Mouse (Mus musculus) A20 (cell line): ENCODE results near the gene Osbpl9.
A peak's percentile ranks its signal among the peaks of the same experiment; 100 is the strongest.

Experiments used
- DNase-seq: peaks from one replicate; pipeline ENCODE4 v3.0.0-alpha.2; 2011; ENCODE audit warnings: low read depth, low spot score

Gene Osbpl9

DNA sequence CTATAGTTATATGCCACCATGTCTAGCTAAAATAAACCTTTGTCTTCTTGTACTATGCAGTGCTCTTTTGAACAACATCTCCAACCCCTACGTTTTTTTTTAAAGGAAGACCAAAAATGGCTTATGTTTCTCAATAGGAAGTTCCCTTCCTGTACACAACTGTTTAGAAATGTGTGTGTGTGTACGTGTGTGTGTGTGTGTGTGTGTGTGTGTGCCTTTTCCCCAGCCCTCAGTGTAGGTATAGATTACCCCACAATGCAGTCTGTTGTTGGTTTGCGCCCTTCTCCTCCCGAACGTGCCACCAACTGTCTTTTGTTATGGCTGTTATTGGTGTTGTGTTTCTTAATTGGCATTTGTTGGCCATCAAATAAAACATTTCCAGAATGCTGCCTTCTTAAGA is 5.5 kb upstream of the Osbpl9 start:
- DNase-seq = no peak

DNA sequence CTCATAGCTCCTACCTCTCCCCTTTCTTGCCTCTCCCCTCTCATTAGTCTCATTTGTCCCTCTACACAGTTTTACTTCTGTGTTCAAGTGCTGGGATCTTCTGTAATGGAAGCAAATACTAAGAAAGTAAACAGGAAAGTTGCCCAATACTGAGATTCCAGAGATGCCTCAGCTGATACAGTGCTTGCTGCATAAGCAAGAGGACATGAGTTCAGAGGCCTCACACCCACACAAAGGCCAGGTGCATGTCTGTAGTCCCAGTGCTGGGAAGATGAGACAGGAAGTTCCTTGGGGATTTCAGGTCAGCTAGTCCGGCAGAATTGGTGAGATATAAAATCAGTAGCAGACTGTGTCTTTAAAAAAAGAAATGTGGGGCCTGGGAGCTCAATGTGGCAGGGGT is 2.3 kb upstream of the Osbpl9 start:
- DNase-seq = no peak

DNA sequence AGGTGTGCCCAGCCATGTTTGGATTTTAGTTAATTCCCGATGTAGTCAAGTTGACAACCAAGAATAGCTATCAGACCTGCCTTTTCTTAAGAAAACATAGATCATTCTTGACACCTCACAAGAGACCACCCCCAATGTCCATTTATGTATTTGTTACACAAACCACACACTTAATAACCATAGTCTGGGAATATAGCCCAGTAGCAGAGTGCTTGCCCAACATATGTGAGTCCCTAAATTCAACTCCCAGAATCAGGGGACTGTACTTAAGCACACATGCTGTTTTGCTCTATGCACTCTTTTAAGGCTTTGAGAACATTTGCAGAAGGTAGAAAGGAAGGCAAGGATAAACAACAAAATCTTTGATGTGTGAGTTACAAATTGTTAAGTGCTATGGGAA is 1.9 kb upstream of the Osbpl9 start:
- DNase-seq = no peak

DNA sequence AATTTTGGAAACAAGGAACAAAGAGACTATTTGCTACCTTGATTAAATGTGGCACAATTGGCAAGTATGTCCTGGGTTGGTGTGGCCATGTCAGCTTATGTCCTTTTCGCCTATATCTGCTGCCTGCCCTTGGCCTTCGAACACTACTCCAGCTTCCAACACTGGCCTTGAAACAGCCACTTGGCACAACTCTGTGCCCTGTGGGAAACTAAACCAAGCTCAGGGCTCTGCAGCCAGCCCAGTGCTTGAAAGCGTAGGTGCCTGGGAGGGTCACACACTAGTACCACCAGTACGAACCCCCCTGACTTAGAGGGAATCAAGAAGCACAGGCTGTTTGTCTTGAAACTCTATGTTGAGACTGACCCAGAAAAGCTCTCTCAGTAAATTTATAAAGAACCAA is 3.0 kb downstream of the Osbpl9 start:
- DNase-seq = no peak

DNA sequence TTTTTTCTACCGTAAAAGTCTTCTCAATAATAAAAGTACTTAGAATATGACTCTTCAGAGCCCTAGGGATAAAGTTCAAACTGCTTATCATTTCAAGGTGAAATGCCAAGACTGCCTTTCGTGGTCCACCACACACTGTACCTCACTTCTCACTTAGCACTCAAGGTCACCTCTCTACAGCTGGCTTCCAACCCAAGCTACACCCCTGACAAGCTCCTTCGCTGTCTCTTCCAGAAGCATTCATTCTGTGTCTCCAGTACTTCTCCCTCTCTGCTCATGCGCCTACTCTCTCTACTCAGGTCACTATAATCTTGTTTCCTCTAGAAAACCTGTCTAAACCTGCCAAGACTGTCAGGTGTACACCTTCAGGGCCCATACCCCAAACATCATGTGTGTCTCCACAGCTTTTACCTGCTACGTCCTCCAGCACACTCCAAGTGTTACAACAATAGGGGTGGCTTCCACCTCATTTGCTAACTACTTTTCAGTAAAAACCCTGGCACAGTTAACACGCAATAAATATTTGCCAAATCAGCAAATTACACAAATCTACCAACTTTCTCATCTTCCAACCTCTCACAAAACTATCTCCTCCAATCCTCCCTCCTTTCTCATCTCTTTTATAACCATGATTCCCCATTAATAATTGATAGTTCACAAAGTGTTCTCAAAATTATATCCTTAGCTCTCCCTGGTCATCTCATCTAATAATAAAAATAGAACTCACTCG is 6.0 kb downstream of the Osbpl9 start:
- no peak for DNase-seq

DNA sequence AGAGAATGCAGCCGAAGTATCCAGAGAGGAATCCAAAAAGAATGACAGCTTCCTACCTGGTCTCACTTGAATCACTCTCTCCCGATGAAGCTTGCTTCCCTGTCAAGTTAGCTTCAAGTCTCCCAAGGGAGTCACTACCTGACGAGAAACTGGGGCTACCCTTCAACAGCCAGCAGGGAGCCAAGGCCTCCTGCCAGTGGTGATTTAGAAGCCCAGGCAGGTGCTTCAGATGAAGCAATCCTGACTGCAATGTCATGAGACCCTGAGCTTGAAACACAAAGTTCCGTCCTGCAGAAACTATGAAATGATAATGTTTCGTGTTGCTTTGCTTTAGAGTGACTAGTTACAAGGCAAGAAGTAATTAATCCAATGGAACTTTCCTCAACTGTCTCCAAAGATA is 8.2 kb downstream of the Osbpl9 start:
- no peak for DNase-seq

DNA sequence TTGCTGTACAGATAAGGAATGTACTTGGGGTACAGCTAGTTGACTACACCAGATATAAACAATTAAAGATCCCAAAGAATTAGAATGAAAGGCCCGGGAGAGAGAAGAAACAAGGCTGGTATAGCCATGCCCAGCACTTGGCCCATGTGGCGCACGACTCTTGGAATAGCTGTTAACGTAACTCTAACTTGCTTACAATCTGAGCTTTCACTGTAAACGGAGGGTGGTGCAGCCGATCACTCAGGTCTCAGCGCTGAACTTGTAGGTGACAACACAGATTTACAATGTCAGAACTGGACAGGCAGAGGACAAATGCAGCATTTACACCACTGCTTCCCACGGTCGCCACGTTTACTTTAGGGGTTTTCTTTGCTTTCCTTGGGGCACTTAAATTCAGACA is 10.5 kb downstream of the Osbpl9 start:
- DNase-seq = no peak

DNA sequence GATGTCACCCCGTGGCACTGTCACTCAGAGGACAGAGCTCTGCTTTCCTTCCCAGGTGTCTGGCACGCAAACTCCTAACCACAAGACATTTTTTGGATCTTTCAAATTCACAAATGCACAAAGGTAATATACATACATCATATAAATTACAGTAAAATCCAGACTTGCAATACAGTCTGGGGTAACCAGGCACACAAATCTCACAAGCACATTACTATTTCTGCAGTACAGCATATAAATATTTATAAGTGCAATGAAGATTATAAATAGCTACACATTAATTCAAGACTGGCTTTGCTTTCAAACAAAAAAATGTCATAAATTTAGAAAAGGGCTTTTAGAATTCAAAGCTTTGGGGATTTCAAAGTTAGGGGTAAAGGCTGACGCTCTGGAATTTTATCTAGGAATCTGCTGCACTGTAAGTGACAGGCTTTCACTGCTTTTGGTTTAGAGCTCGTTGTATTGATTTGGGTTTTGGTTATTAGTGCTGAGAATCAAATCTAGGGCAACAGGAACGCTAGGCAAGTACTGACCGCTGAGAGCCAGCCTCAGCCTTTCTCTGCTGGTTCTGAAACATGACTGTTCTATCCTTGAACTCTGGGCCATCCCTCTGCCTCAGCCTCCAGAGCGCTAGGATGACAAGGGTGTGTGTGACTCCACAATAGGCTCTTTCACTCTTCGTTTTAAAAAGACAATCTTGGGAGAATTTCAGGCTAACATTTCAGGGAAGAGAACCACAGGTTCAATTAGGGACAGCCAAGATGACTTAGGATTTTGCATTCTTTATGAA is 16.3 kb downstream of the Osbpl9 start:
- DNase-seq = no peak

DNA sequence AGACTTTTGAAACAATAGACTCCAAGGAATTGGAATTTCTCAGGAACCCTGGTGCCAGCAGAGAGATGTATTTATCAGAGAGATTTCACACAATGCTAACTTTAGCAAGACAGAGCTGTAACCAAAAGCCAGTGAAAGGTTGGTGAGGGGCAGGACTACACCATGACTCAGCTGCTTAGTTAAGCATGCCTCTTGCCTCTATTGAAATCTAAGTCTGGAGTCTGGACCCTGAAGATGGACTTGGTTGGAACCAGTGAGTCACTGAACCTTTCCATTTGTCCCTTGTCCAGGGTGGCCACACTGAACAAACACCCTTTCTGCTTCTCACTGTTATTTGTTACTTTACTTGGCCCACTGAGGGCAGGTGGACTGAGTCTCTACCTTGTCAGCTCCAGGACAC is 26.4 kb downstream of the Osbpl9 start:
- no peak for DNase-seq

DNA sequence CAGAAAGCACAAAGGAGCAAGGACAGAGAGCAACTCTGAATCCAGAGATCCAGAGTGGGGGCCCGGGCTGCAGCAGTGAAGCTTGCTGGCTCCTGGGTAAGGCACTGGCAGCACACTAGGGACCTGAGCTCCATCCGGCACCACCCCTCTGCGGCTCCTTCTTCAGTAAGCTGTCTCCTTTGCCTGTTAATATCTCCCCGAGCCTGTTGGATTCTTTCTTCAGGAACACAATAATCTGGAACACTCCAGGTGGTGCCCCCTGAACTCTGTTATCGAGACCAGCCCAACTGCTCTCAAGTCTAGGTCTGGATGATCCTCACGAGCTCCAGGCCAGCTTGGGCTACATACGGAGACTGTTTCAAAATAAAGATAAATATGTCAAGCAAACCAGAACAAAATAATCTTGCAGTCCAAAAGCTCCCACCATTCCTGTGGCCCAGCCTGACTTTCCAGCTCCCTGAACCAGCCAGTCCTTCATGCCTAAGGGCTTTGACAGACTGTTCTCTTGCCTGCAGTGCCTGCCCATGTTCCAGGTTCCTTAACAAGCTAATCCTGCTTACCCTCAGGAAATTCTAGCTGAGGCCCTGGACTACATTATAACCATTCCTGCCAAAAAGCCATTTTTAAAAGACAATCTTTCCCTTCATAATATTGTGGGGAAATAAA is 28.2 kb downstream of the Osbpl9 start:
- DNase-seq = no peak

DNA sequence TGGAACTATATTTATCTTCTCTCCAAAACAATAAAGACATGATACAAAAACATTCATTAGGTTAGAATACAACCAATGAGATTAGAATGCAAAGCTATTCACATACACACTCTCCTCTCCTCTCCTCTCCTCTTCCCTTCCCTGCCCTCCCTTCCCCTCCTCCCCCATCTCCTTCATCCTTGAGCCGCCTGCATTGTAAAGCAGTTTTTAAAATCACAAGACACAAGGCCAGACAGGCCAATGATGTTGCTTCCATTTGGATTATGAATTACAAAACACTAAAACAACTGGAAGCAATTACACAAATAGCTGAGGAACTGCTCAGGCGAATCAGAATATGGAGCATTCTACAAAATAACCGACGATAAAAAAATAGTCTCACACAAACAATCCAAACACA is 28.7 kb downstream of the Osbpl9 start:
- no peak for DNase-seq

DNA sequence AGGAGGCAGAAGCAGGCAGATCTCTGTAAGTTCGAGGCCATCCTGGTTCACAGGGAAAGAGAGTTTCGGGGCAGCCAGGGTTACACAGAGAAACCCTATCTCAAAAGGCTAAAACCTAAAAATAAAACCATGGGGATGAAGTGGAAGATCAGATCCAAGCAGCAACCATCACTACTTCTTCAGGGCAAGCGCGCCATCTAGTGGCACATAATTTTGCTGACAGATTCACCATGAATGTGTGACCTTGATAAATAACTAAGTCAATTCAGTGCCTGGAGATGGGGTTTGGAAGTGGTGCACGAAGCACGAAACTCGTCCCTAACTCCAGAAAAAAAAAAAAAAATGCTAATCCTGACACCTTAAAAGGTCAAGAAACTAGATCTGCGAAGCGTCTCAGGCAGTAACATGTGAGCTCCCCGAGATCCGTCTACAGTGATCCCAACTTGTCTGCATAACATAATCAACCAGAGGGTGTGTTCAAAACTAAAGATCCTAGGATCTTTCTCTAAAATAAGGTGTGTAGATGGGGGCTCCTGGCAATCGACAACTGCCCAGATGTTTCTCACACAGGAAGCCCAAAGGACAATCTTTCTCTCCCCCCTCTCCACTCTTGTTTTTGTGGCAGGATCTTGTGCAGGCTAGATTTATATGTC is 36.4 kb downstream of the Osbpl9 start:
- peak; percentile 66 for DNase-seq

DNA sequence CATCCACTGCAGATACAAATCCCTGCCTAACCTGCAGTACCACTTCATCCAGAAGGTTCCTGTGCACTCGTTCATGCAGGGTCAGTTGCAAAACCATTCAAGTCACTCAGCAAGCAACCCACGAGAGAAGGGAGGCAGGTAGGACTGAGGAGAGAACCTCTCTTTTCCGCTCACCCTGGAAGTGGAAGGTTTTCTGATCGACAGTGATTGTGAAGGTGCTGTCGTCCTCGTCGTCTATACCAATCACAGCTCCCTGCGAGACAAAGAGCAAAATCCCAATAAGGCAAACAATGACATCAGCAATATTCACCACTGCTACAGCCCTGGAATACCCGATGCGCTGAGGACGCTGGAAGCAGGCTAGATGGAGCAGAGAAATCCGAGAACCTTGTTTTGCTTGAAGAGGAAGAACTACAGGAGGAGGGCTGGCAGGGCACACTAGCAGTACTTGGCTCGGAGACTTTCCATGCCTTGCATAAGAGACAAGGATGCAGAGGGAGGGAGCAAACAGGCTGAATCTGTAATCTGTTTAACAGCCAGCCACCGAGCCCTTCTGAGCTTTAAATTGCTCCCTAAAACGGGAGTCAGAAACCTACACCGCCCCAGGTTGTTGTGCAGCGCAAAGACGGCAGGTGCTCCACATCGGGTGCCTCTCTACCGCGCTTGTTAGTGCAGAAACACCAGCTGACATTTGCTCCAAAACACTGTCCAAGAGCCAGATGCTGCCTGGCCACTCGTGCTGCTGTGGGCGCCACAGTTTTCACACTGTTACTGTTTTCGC is 45.4 kb downstream of the Osbpl9 start:
- no peak for DNase-seq

DNA sequence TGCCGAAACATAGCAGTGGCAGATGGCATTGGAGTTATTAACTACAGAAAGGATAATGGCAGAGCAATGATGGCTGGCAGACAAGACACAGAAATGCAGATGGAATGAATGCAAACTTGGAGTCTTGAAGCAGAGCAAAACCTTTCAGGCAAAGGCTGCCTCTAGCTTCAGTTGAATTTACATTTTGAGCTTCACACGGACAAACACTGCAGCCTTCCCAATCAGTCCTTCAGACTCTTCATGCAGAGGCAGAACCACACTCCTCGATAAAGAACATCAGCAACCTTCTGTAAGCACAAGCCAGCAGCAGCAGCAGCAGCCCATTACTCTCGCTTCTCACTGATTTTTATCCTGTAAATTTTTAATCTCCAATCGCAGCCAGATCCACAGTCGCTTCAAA is 46.0 kb downstream of the Osbpl9 start:
- DNase-seq = no peak

DNA sequence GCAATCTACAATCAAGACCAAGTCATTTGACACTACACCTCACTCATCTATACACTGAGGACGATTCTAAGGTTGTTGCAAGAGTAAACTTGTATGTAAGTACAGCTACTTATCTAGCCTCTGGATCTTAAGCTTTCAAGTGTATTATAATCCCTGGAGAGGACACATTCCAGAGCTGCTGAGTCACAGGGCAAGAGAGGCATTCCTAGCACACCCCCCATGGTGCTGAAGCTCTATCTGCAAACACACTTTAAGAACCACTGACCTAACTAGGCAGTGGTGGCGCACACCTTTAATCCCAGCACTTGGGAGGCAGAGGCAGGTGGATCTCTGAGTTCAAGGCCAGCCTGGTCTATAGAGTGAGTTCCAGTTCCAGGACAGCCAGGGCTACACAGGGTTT is 51.9 kb downstream of the Osbpl9 start:
- no peak for DNase-seq

DNA sequence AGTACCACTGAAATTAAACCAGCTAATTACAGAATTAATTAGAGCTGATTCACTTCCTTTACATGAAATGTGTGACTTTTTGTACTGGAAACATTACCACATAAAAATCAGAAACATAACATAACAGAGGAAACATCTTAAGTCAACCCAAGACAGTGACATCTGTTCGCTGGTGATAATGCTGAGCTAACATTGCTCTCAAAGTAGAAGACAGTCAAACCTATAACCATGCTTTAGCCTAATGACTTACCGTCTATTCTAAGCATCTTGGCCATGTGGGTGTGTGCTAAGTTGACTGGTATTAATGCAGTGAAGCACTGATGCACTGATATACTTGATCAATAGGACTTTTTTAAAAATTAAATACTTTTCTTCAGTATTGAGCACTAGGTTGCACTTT is 52.7 kb downstream of the Osbpl9 start:
- DNase-seq = no peak

DNA sequence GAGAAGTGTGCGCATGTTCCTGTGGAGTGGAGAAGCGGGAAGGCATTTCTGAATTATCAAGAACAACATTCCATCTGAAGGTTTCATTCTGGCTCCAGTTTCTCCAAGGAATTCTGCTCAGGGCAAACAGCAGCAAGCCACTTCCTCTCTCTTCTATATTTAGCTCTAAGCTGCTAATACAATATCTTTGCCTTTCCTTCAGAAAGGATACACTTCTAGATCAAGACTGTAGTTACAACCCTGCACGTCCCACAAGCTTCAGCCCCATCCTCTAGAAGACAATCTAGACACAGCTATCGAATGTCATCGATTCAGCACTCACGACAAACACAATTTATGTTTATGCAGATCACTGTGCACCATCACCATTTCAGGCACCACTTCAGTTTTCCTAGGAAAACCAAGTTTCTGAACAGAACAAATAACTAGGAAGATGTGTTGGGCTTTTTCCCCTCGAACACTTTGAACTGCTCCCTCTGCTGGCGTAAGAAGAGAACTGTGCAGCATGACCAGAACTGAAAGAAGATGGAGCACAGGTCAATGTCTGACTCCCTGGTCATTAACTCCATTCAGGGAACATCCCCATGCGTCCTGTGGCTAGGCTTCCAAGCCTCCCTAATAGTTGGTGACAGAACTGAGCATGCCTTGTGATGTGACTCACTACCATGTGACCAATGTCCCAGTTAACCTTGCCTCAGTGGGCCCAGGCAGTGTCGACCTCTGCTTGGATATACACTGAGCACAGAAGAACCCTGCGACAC is 54.6 kb downstream of the Osbpl9 start:
- peak; percentile 60 for DNase-seq

DNA sequence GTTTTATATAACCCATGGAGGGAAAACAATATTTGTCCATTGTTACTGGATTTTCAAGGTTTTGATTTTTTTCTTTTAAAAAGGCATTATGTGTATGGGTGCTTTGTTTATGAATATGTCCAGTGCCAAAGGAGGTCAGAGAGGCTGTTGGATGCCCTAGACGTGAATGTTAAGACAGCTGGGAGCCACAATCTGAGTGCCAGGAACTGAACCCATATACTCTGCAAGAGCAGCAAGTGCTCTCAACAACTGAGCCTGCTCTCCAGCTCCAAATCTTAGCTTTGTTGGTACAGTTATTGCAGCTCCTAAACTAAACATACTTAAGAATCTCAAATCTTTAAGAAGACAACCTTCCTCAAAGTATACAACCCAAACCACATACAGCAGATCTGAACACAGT is 59.0 kb downstream of the Osbpl9 start:
- no peak for DNase-seq

DNA sequence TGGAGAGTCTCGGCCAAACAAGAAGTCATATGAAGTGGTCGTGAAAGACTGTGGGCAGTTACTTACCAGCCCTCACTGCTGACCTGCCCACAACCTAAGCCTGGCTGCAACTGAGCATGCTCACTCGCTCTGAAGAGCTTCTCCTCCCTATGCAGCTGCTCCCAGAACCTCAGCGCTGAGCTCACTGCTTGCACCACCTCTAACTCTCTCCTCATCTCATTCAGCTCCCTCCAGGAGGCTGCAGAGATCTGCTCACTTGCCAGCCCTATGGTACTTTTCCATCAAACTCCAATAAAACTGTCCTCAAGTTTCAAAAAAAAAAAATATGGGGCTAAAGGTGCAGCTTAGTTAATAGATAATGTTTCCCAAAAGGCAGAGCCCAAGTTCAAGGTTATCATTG is 63.5 kb downstream of the Osbpl9 start:
- DNase-seq = no peak

DNA sequence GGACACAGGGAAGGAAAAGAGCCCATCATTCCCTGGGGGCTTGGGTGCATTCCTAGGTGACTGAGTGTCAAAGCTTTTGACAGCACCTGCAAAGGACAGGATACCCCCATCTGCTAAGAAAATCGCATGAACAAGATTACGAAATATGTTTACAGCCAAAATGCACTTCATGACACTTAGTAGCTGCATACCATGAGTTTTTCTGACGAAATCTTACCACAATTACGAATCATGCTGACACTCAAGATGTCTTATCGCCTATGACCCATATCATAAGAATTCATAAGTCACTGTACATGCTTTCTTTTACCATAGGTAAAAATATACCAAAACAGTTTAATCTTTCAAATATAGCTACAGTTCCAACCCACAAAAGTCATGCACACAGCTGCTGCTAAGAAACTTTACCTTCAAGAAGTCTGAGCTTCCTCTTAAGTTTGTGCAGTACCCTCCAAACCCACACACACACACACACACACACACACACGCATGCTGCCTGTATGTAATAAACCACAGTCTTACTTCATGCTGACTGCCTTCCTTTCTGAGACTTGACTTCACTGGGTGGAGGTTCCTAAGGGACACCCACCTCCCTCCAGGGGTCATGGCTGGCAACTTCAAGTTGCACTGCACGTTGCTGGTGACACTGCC is 65.5 kb downstream of the Osbpl9 start:
- DNase-seq = peak; percentile 58
